Comparison of ENCODE assay signal across 9 mouse cellular contexts in the genomic region with DNA sequence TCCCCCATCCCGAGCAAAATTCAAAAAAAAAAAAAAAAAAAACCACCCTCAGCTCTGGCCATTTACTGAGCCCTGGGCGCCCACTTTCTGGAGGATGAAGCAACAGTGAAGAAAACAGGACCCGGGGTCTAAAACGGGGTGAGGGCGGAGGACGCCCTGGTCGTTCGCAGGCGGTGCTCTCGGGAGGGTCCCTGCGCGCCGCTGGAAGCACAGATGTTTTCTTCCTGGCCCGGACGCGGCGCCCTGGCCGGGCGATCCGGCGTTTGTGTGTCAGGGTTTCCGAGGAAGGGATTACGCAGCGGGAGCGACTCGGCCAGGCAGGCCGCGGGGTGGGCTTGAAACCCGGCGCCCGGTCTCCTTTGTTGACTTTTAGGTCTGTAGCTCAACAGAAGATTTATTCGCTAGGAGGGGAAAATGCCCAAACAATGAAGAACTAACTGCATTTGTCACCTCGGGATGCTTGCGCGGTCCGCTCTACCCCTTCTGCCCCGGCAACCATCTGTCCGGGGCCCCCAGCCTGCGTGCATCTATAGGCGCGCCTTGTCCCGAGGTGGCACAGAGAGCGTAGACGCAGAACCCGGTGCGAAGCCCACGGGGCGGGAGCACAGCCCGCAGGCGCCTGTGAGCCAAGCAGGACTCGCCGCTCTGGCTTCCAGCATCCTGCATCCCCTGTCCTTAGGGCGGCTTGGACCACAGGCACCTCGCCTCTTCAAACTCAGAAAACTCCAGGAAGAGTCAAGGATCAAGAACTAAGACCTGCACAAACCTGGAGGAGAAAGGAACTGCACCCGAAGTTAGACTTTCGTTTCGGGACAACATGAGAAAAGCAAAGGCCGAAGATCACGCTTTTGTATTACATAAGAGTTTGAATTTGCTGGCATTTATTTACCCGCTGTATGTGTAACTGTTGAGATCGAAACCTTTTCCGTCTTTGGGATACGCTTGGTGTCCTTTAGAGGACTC. TPM values are rescaled to one million over a fixed set of nuclear protein-coding genes. Genes with fewer than 3 reads are reported as not detected.
DNase-seq lines count a peak whose midpoint lies in the region; ATAC-seq lines count a peak whose summit lies in the region.
"Had no signal": no experiment of that assay in that cellular context is flagged by ENCODE, and none has a peak within 500 bp of the region (broad histone marks: within the 10 kb centered on the region; RNA-seq: fewer than 3 reads in every experiment).

No protein-coding gene starts in this region.

- no peaks in the 10 kb centered on the region for H3K9me3 ChIP-seq in heart, embryonic 11.5 days (replicated peaks; ENCODE audit: control insufficient read depth, low read length)
- H3K9me3 ChIP-seq in midbrain, embryonic 14.5 days (ENCODE audit: control insufficient read depth, low read length), result no peaks in the 10 kb centered on the region

- H3K4me3 ChIP-seq in heart, embryonic 11.5 days (ENCODE audit: low read depth, low read length), result peak overlapping the region; percentile 36
- peak overlapping the region; percentile 25 for H3K4me3 ChIP-seq in midbrain, embryonic 14.5 days (replicated peaks; ENCODE audit: low read depth, low read length)

- peaks cover 85% of the 10 kb centered on the region for H3K27me3 ChIP-seq in heart, embryonic 11.5 days (ENCODE audit: control insufficient read depth, insufficient read depth, low read length)
- peaks cover 84% of the 10 kb centered on the region for H3K27me3 ChIP-seq in midbrain, embryonic 14.5 days (ENCODE audit: control insufficient read depth, insufficient read depth, low read length)

- H3K9ac ChIP-seq in heart, embryonic 11.5 days (ENCODE audit: low read depth, low read length), result 0 out of 2 replicates have a peak overlapping the region, but pooled peaks have one; percentile 22
- peak overlapping the region; percentile 36; the same call in 1 of the 2 replicates for H3K9ac ChIP-seq in midbrain, embryonic 14.5 days (replicated peaks; ENCODE audit: low read length)

- H3K4me2 ChIP-seq in heart, embryonic 11.5 days, result peak overlapping the region; percentile 71
- H3K4me2 ChIP-seq in midbrain, embryonic 14.5 days (ENCODE audit: low read length), result peak overlapping the region; percentile 52

- peak; percentile 71 for DNase-seq in A20 (ENCODE audit: low read depth, low spot score)
- DNase-seq in MN1 (ENCODE audit: low spot score), result peak; percentile 46
- DNase-seq in kidney, postnatal 4 days, result peak; percentile 54 to 68
- peak; percentile 67 for DNase-seq in midbrain, embryonic 14.5 days
- DNase-seq in c-Kit-positive CD71-positive TER-119-positive erythroid progenitor cells, embryonic 14.5 days (ENCODE audit: low spot score), result no peak
- DNase-seq in cerebellum, adult 18-20 months, result no peak

- H3K36me3 ChIP-seq in heart, embryonic 11.5 days (ENCODE audit: control insufficient read depth, insufficient read depth, low read length), result no peaks in the 10 kb centered on the region
- no peaks in the 10 kb centered on the region for H3K36me3 ChIP-seq in midbrain, embryonic 14.5 days (ENCODE audit: control insufficient read depth, insufficient read depth, low read length)

- H3K27ac ChIP-seq in heart, embryonic 11.5 days (ENCODE audit: low read depth, low read length), result no peak overlapping the region
- H3K27ac ChIP-seq in midbrain, embryonic 14.5 days (replicated peaks; ENCODE audit: low read depth, low read length), result peak overlapping the region; percentile 70
- H3K27ac ChIP-seq: macrophage had no signal

- peaks cover 3% of the 10 kb centered on the region; the same call in 1 of the 2 replicates for H3K4me1 ChIP-seq in heart, embryonic 11.5 days (ENCODE audit: control insufficient read depth, insufficient read depth, low read length)
- H3K4me1 ChIP-seq in midbrain, embryonic 14.5 days (ENCODE audit: control insufficient read depth, insufficient read depth, low read length), result peaks cover 9% of the 10 kb centered on the region; the same call in 1 of the 2 replicates

- no peak for ATAC-seq in heart, embryonic 11.5 days (replicated peaks; ENCODE audit: insufficient number of reproducible peaks, low FRiP score, low TSS enrichment)
- ATAC-seq in midbrain, embryonic 14.5 days (ENCODE audit: low FRiP score, low TSS enrichment), result peak; percentile 25; the same call in 1 of the 2 replicates
- ATAC-seq in inflammation-experienced regulatory T-cells, adult 6 months, result no peak

- WGBS in heart, embryonic 11.5 days (ENCODE audit: insufficient replicate concordance), result under 1% methylated on average over 63 of the region's 63 CpGs
- WGBS in midbrain, embryonic 14.5 days, result under 1% methylated on average over 63 of the region's 63 CpGs

RNA-seq across cellular contexts. Expression of gene Foxa1, which starts 7.8 kb away (rescaled TPM):
- 0.27 and 0.59 TPM in 2 replicates for polyA plus RNA-seq in heart, embryonic 11.5 days (2014; fragmentation: Nextera tagmentation; extraction: Ambion mirVana)
- 2.4 and 3.1 TPM in 2 replicates for polyA plus RNA-seq in midbrain, embryonic 14.5 days (2014; fragmentation: Nextera tagmentation; extraction: Ambion mirVana)
- polyA plus RNA-seq in inflammation-experienced regulatory T-cells, adult 6 months (2017; shearing (Covaris generic)), result not detected
- polyA plus RNA-seq: macrophage had no signal

RNA-seq across cellular contexts. Expression of gene Ttc6, which starts 25.0 kb away (rescaled TPM):
- 0.10 and 0.49 TPM in 2 replicates for polyA plus RNA-seq in heart, embryonic 11.5 days (2014; fragmentation: Nextera tagmentation; extraction: Ambion mirVana)
- polyA plus RNA-seq in midbrain, embryonic 14.5 days (2014; fragmentation: Nextera tagmentation; extraction: Ambion mirVana), result 1.4 and 1.6 TPM in 2 replicates
- polyA plus RNA-seq in inflammation-experienced regulatory T-cells, adult 6 months (2017; shearing (Covaris generic)), result not detected
- polyA plus RNA-seq: macrophage had no signal

Comparison
In these comparisons a context has a peak if more than half of its experiments do, and no peak if none do; other contexts are left out.
1. DNase-seq: peak in A20 (single experiment), MN1 (single experiment), kidney, postnatal 4 days (2 of 2) and midbrain, embryonic 14.5 days (single experiment); none in c-Kit-positive CD71-positive TER-119-positive erythroid progenitor cells, embryonic 14.5 days (single experiment) and cerebellum, adult 18-20 months (0 of 2).